In the genomic region with DNA sequence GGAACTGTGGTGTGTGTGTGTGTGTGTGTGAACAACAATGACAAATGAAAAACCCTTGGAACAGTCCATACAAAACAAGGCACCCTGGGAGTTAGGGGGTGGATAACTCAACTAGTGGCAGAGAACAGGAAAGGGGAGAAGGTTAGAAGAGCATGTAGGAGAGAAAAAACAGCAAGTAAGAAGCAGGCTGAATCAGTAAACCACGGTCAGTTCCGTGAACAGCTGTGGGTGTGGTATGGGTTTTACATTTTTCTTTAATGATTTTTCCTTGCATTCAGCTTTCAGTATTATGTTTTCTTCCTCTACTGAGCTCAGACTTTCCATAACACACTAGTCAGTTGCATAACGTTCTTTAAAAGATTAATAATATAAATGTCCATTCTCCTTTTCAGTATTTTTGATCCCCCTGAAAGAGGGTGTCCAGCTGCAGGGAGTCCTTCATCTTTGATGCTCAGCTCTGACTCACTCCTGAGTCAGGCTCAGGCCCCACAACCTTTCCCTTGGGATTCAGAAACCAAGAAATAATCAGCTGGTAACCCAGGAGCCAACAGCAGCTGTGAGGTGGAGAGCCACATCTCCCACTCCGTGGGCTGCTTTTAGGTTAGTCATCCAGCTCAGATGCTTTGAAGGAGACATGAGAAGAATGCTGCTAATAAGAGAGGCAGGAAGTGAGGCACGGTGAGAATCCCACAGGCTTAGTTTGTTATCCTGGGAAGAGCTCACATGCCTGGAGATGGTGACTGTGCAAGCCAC, we compare ENCODE assay signal across 11 mouse cellular contexts.
DNase-seq lines count a peak whose midpoint lies in the region; ATAC-seq and TF ChIP-seq lines count a peak whose summit lies in the region.
"Had no signal": no experiment of that assay in that cellular context is flagged by ENCODE, and none has a peak within 500 bp of the region (broad histone marks: within the 10 kb centered on the region; RNA-seq: fewer than 3 reads in every experiment).

No protein-coding gene starts in this region.

- TF ChIP-seq CTCF in thymus, adult 2 months (IDR thresholded peaks at IDR 0.05; ENCODE audit: borderline replicate concordance, control insufficient read depth, extremely low read depth, insufficient read depth, low read length, poor library complexity), result no peak

- TF ChIP-seq POLR2A in thymus, adult 2 months (IDR thresholded peaks at IDR 0.05; ENCODE audit: control insufficient read depth, extremely low read depth, insufficient read depth, low read length, poor library complexity), result no peak

- H3K27me3 ChIP-seq in hindbrain, embryonic 12.5 days, result no peaks in the 10 kb centered on the region
- no peaks in the 10 kb centered on the region for H3K27me3 ChIP-seq in thymus, adult 2 months (ENCODE audit: control insufficient read depth, insufficient read depth, low read length)
- H3K27me3 ChIP-seq: lung, embryonic 15.5 days had no signal

- H3K4me1 ChIP-seq in hindbrain, embryonic 12.5 days, result no peaks in the 10 kb centered on the region
- H3K4me1 ChIP-seq in thymus, adult 2 months (replicated peaks; ENCODE audit: control insufficient read depth, insufficient read depth, low read length), result no peaks in the 10 kb centered on the region
- H3K4me1 ChIP-seq: lung, embryonic 15.5 days had no signal

- no peak overlapping the region for H3K4me2 ChIP-seq in hindbrain, embryonic 12.5 days (replicated peaks)
- H3K4me2 ChIP-seq: lung, embryonic 15.5 days had no signal

- no peak overlapping the region for H3K27ac ChIP-seq in hindbrain, embryonic 12.5 days
- H3K27ac ChIP-seq in thymus, adult 2 months (ENCODE audit: control insufficient read depth, insufficient read depth, low read length), result no peak overlapping the region
- H3K27ac ChIP-seq: lung, embryonic 15.5 days had no signal

- intact Hi-C loops in heart, postnatal 36 days (cut with DNase I), result no loop called here

- no peak overlapping the region for H3K4me3 ChIP-seq in hindbrain, embryonic 12.5 days
- H3K4me3 ChIP-seq in thymus, adult 2 months (ENCODE audit: control insufficient read depth, insufficient read depth, low read length), result no peak overlapping the region
- H3K4me3 ChIP-seq: lung, embryonic 15.5 days had no signal

- H3K9me3 ChIP-seq in hindbrain, embryonic 12.5 days (replicated peaks), result no peaks in the 10 kb centered on the region
- H3K9me3 ChIP-seq: lung, embryonic 15.5 days had no signal

- peak; percentile 99 for ATAC-seq in frontal cortex, adult (ENCODE audit: low TSS enrichment)
- no peak for ATAC-seq in hindbrain, embryonic 12.5 days (ENCODE audit: low FRiP score)

- no peak for DNase-seq in frontal cortex, postnatal 14 days (ENCODE audit: low spot score in 2 of 2)
- peak; percentile 71 for DNase-seq in right cerebral cortex, adult 18-20 months
- DNase-seq in right cerebral cortex, postnatal 14 days, result no peak
- DNase-seq in heart, postnatal 36 days, result peak; percentile 2 to 11
- peak; percentile 74 for DNase-seq in skeletal muscle tissue, adult 2 months (ENCODE audit: low read depth, low spot score)
- DNase-seq in thymus, adult 2 months, result no peak
- DNase-seq: cerebellum, postnatal 36 days; kidney, postnatal 10 days had no signal

- H3K9ac ChIP-seq in hindbrain, embryonic 12.5 days, result no peak overlapping the region
- H3K9ac ChIP-seq: lung, embryonic 15.5 days had no signal

- H3K36me3 ChIP-seq in hindbrain, embryonic 12.5 days, result no peaks in the 10 kb centered on the region
- no peaks in the 10 kb centered on the region for H3K36me3 ChIP-seq in thymus, adult 2 months (ENCODE audit: control insufficient read depth, insufficient read depth, low read length)
- H3K36me3 ChIP-seq: lung, embryonic 15.5 days had no signal

- 77% methylated on average over 5 of the region's 5 CpGs for WGBS in hindbrain, embryonic 12.5 days
- 68% methylated on average over 5 of the region's 5 CpGs for WGBS in thymus, adult 2 months

Comparison
In these comparisons a context has a peak if more than half of its experiments do, and no peak if none do; other contexts are left out.
1. DNase-seq: peak in right cerebral cortex, adult 18-20 months (single experiment), heart, postnatal 36 days (2 of 2) and skeletal muscle tissue, adult 2 months (single experiment); none in frontal cortex, postnatal 14 days (0 of 2), right cerebral cortex, postnatal 14 days (single experiment) and thymus, adult 2 months (single experiment).